Mouse (Mus musculus): ENCODE measurements around the gene Trnp1. TPM values are rescaled to one million over a fixed set of nuclear protein-coding genes. Genes with fewer than 3 reads are reported as not detected.

Gene Trnp1
- polyA plus RNA-seq, 1 experiment from 2014 or later = 2.0 TPM

DNA sequence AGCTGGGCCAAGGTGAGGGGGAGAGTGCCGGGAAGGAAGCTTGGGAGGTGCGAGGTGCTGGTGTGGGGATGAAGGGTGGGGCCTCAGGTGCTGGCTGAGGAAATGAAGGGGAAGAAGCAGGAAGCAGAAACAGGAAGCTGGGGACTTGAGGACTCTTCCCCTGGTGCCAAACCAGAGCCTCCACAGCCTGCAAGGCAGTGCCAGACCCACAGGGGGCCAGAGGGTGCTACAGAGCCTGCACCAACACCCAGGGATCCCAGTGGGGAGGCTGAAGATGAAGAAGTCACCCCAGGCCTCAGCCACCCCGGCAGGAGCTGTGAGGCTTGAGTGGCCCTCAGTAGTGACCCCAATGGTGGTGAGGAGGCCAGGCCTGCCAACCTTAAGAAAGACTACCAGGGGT is 40.3 kb downstream of the Trnp1 start:
- WGBS = 65% methylated on average over 3 of the region's 3 CpGs
- H3K4me1 ChIP-seq (replicated peaks) = peaks cover 6% of the 10 kb centered on the region
- H3K4me3 ChIP-seq (replicated peaks) = no peak overlapping the region
- no peaks in the 10 kb centered on the region for H3K27me3 ChIP-seq
- H3K27ac ChIP-seq = no peak overlapping the region
- ATAC-seq (ENCODE audit: insufficient number of reproducible peaks, insufficient read depth, low FRiP score, low TSS enrichment, low read depth) = no peak
- H3K36me3 ChIP-seq = no peaks in the 10 kb centered on the region
- H3K9ac ChIP-seq (replicated peaks) = no peak overlapping the region
- H3K9me3 ChIP-seq = no peaks in the 10 kb centered on the region
- no peak overlapping the region for H3K4me2 ChIP-seq

GRCm38 (mm10) chr4:133452433-133452832 is 45.9 kb downstream of the Trnp1 start:
- Histone ChIP-seq H3K9ac (replicated peaks) (no peak overlapping the region), H3K9me3 (no peaks in the 10 kb centered on the region), H3K4me3 (replicated peaks) (no peak overlapping the region), H3K4me2 (no peak overlapping the region), H3K27me3 (no peaks in the 10 kb centered on the region), H3K4me1 (replicated peaks) (peaks cover 20% of the 10 kb centered on the region), H3K36me3 (no peaks in the 10 kb centered on the region), H3K27ac (no peak overlapping the region)
- 64% methylated on average over 7 of the region's 7 CpGs for WGBS
- ATAC-seq (ENCODE audit: insufficient number of reproducible peaks, insufficient read depth, low FRiP score, low TSS enrichment, low read depth) = no peak

GRCm38 (mm10) chr4:133451536-133451935 is 46.8 kb downstream of the Trnp1 start:
- ATAC-seq (ENCODE audit: insufficient number of reproducible peaks, insufficient read depth, low FRiP score, low TSS enrichment, low read depth) = no peak
- WGBS = 11% methylated on average over 10 of the region's 10 CpGs
- H3K4me2 ChIP-seq = no peak overlapping the region
- no peaks in the 10 kb centered on the region for H3K9me3 ChIP-seq
- no peak overlapping the region for H3K4me3 ChIP-seq (replicated peaks)
- H3K9ac ChIP-seq (replicated peaks) = no peak overlapping the region
- H3K4me1 ChIP-seq (replicated peaks) = peaks cover 24% of the 10 kb centered on the region
- H3K27ac ChIP-seq = no peak overlapping the region
- H3K27me3 ChIP-seq = no peaks in the 10 kb centered on the region
- no peaks in the 10 kb centered on the region for H3K36me3 ChIP-seq

DNA sequence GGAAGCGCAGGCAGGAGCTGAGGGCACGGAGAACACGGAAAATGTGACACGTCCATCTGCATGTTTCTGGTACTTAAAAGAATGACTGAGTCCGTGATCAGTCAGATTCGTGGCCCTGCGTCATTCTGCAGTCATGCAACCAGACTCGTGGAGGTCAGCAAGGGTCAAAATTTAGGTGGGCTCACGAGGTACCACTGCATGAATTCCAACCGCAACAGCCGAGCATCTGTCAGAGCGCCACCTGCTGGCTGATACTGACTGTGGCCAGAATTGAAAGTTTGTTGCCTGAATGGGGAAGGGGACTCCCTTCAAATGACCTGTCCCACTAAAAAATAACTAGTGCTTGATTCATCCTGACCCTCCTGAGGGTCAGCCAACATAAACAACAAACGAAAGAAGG is 48.6 kb downstream of the Trnp1 start:
- no peak overlapping the region for H3K27ac ChIP-seq
- ATAC-seq (ENCODE audit: insufficient number of reproducible peaks, insufficient read depth, low FRiP score, low TSS enrichment, low read depth) = no peak
- no peaks in the 10 kb centered on the region for H3K27me3 ChIP-seq
- 19% methylated on average over 13 of the region's 13 CpGs for whole genome bisulfite sequencing
- peak overlapping the region; percentile 15; the same call in 1 of the 2 replicates for H3K4me2 ChIP-seq
- H3K9me3 ChIP-seq = no peaks in the 10 kb centered on the region
- H3K9ac ChIP-seq (replicated peaks) = no peak overlapping the region
- H3K4me1 ChIP-seq (replicated peaks) = peaks cover 24% of the 10 kb centered on the region
- H3K36me3 ChIP-seq = no peaks in the 10 kb centered on the region
- H3K4me3 ChIP-seq (replicated peaks) = no peak overlapping the region

DNA sequence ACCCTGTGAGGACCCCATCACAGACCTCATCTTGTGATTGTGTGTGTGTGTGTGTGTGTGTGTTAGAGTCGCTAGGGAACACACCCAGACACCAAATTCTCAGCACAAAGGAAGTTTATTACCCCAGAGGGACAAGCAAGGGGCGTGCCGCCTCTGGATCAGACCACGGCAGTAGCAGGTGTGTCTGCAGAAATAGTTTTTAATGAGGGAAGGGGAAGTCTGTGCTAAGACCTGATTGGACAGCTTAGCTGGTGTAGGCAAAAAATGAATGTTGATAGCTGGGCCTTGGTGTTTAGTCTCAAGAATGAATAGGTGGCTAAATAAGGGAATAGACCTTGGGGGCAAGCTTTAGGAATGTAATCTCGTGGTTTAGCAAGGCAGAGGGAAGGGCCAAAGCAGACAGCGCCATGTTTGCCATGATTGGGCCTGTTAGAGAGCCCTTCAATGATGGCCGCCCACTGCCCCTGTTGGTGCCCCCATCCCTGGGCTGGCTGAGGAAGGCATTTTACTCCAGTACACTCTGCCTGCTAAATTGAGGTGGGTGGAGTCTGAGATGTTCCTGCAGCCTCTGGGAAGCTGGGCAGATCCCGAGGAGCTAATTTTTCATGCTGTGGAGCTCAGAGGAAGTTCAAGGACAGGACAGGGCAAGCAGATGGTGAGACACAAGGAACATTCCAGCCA is 49.5 kb downstream of the Trnp1 start:
- 0 out of 2 replicates have a peak, but pooled peaks have one; percentile 24 for ATAC-seq (ENCODE audit: insufficient number of reproducible peaks, insufficient read depth, low FRiP score, low TSS enrichment, low read depth)
- H3K27ac ChIP-seq = peak overlapping the region; percentile 17; the same call in 1 of the 2 replicates

GRCm38 (mm10) chr4:133447967-133448366 is 50.4 kb downstream of the Trnp1 start:
- Histone ChIP-seq H3K4me1 (replicated peaks) (peaks cover 28% of the 10 kb centered on the region), H3K4me3 (replicated peaks) (no peak overlapping the region), H3K27ac (no peak overlapping the region), H3K9ac (replicated peaks) (no peak overlapping the region), H3K4me2 (no peak overlapping the region), H3K36me3 (no peaks in the 10 kb centered on the region), H3K27me3 (no peaks in the 10 kb centered on the region), H3K9me3 (no peaks in the 10 kb centered on the region)
- 81% methylated on average over 11 of the region's 11 CpGs for WGBS
- no peak for ATAC-seq (ENCODE audit: insufficient number of reproducible peaks, insufficient read depth, low FRiP score, low TSS enrichment, low read depth)

More for the DNA sequence above, 49.5 kb downstream of the Trnp1 start:
- Histone ChIP-seq H3K4me1 (replicated peaks) (peaks cover 24% of the 10 kb centered on the region), H3K27me3 (no peaks in the 10 kb centered on the region), H3K9ac (replicated peaks) (no peak overlapping the region), H3K36me3 (no peaks in the 10 kb centered on the region), H3K9me3 (no peaks in the 10 kb centered on the region), H3K4me2 (no peak overlapping the region; the same call in 1 of the 2 replicates), H3K4me3 (replicated peaks) (no peak overlapping the region)
- 46% methylated on average over 8 of the region's 8 CpGs for WGBS

- no peak overlapping the region for H3K4me2 ChIP-seq
- no peak for ATAC-seq (ENCODE audit: insufficient number of reproducible peaks, insufficient read depth, low FRiP score, low TSS enrichment, low read depth)
- peaks cover 33% of the 10 kb centered on the region for H3K4me1 ChIP-seq (replicated peaks)
- 41% methylated on average over 5 of the region's 5 CpGs for WGBS
- H3K9ac ChIP-seq (replicated peaks) = no peak overlapping the region
- no peaks in the 10 kb centered on the region for H3K36me3 ChIP-seq
- H3K9me3 ChIP-seq = no peaks in the 10 kb centered on the region
- no peaks in the 10 kb centered on the region for H3K27me3 ChIP-seq
- H3K4me3 ChIP-seq (replicated peaks) = no peak overlapping the region
- no peak overlapping the region for H3K27ac ChIP-seq
These were observed 51.0 kb downstream of the Trnp1 start for GRCm38 (mm10) chr4:133447366-133447765.

DNA sequence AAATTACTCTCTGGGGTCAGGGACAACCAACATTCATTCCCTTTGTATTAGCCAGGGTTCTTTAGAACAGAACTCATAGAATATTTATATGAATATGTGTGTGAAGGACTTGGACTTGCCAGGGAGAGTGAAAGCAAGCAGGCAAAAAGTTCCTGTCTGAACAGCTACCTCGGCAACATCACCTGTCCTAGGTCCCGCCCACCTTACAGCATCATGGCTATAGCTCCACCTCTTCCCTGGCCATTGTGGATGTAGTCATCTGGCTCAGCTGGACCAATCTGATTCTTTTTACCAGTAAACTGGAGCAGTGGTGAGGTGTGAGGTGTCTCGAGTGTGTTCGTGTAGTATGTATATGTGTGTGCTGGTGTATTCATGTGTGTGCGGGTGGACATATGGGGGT is 52.6 kb downstream of the Trnp1 start:
- H3K27me3 ChIP-seq = no peaks in the 10 kb centered on the region
- no peak overlapping the region for H3K27ac ChIP-seq
- H3K4me2 ChIP-seq = no peak overlapping the region
- no peak overlapping the region for H3K4me3 ChIP-seq (replicated peaks)
- H3K9ac ChIP-seq (replicated peaks) = no peak overlapping the region
- 88% methylated on average over 5 of the region's 5 CpGs for WGBS
- H3K36me3 ChIP-seq = no peaks in the 10 kb centered on the region
- H3K4me1 ChIP-seq (replicated peaks) = peaks cover 46% of the 10 kb centered on the region
- ATAC-seq (ENCODE audit: insufficient number of reproducible peaks, insufficient read depth, low FRiP score, low TSS enrichment, low read depth) = no peak
- H3K9me3 ChIP-seq = no peaks in the 10 kb centered on the region

- 75% methylated on average over 5 of the region's 5 CpGs for WGBS
- H3K9me3 ChIP-seq = no peaks in the 10 kb centered on the region
- H3K9ac ChIP-seq (replicated peaks) = peak overlapping the region; percentile 12; the same call in 1 of the 2 replicates
- no peak overlapping the region for H3K4me3 ChIP-seq (replicated peaks)
- H3K27ac ChIP-seq = peak overlapping the region; percentile 85
- no peak for ATAC-seq (ENCODE audit: insufficient number of reproducible peaks, insufficient read depth, low FRiP score, low TSS enrichment, low read depth)
- no peaks in the 10 kb centered on the region for H3K36me3 ChIP-seq
- H3K27me3 ChIP-seq = no peaks in the 10 kb centered on the region
- no peak overlapping the region for H3K4me2 ChIP-seq
- peaks cover 57% of the 10 kb centered on the region for H3K4me1 ChIP-seq (replicated peaks)
These were observed 55.3 kb downstream of the Trnp1 start for GRCm38 (mm10) chr4:133443085-133443484.

GRCm38 (mm10) chr4:133442194-133442593 is 56.2 kb downstream of the Trnp1 start:
- peaks cover 50% of the 10 kb centered on the region for H3K4me1 ChIP-seq (replicated peaks)
- 54% methylated on average over 3 of the region's 3 CpGs for WGBS
- H3K36me3 ChIP-seq = no peaks in the 10 kb centered on the region
- no peak for ATAC-seq (ENCODE audit: insufficient number of reproducible peaks, insufficient read depth, low FRiP score, low TSS enrichment, low read depth)
- no peak overlapping the region for H3K9ac ChIP-seq (replicated peaks)
- H3K9me3 ChIP-seq = no peaks in the 10 kb centered on the region
- peak overlapping the region; percentile 85; the same call in 1 of the 2 replicates for H3K27ac ChIP-seq
- H3K27me3 ChIP-seq = no peaks in the 10 kb centered on the region
- H3K4me3 ChIP-seq (replicated peaks) = no peak overlapping the region
- H3K4me2 ChIP-seq = no peak overlapping the region

Data from limb, embryonic 12.5 days (tissue).